Mouse (Mus musculus): ENCODE data around the gene Prss27. TPM values are rescaled to one million over a fixed set of nuclear protein-coding genes. Genes with fewer than 3 reads are reported as not detected.

Prss27 gene
- polyA plus RNA-seq, 1 experiment from 2014 or later = not detected

- no peak overlapping the region for H3K4me3 ChIP-seq (ENCODE audit: control insufficient read depth in 1 of 2, insufficient read depth in 1 of 2, low read depth in 1 of 2, low read length in 2 of 2)
- ATAC-seq (ENCODE audit: insufficient number of reproducible peaks, insufficient read depth, low FRiP score, low read depth) = no peak
- H3K4me2 ChIP-seq (ENCODE audit: low read length) = no peak overlapping the region
- H3K27me3 ChIP-seq (ENCODE audit: control insufficient read depth, insufficient read depth, low read length) = no peaks in the 10 kb centered on the region
- 0 out of 2 replicates have a peak, but pooled peaks cover 3% of the 10 kb centered on the region for H3K9me3 ChIP-seq (ENCODE audit: control insufficient read depth, low read length)
- no peak overlapping the region for H3K9ac ChIP-seq (ENCODE audit: low read length)
- H3K4me1 ChIP-seq (ENCODE audit: control insufficient read depth in 2 of 2, insufficient read depth in 2 of 2, low read length in 2 of 2) = no peaks in the 10 kb centered on the region
- no peaks in the 10 kb centered on the region for H3K36me3 ChIP-seq (ENCODE audit: control insufficient read depth, insufficient read depth, low read length)
- H3K27ac ChIP-seq (replicated peaks in 1 of 2; ENCODE audit: control insufficient read depth in 1 of 2, insufficient read depth in 1 of 2, low read depth in 2 of 2, low read length in 2 of 2) = no peak overlapping the region
- whole genome bisulfite sequencing = 75% methylated on average over 2 of the region's 2 CpGs
Measured at GRCm38 (mm10) chr17:24012921-24013320, 25.0 kb upstream of the Prss27 start.

GRCm38 (mm10) chr17:24014433-24014965 is 23.4 kb upstream of the Prss27 start:
- Histone ChIP-seq H3K9me3 (ENCODE audit: control insufficient read depth, low read length) (no peaks in the 10 kb centered on the region), H3K4me3 (ENCODE audit: control insufficient read depth in 1 of 2, insufficient read depth in 1 of 2, low read depth in 1 of 2, low read length in 2 of 2) (no peak overlapping the region), H3K4me1 (ENCODE audit: control insufficient read depth in 2 of 2, insufficient read depth in 2 of 2, low read length in 2 of 2) (no peaks in the 10 kb centered on the region), H3K4me2 (ENCODE audit: low read length) (no peak overlapping the region), H3K27me3 (ENCODE audit: control insufficient read depth, insufficient read depth, low read length) (no peaks in the 10 kb centered on the region), H3K27ac (replicated peaks in 1 of 2; ENCODE audit: control insufficient read depth in 1 of 2, insufficient read depth in 1 of 2, low read depth in 2 of 2, low read length in 2 of 2) (no peak overlapping the region), H3K36me3 (ENCODE audit: control insufficient read depth, insufficient read depth, low read length) (no peaks in the 10 kb centered on the region), H3K9ac (ENCODE audit: low read length) (no peak overlapping the region)
- WGBS = 81% methylated on average over 5 of the region's 5 CpGs
- ATAC-seq (ENCODE audit: insufficient number of reproducible peaks, insufficient read depth, low FRiP score, low read depth) = no peak

- WGBS = 26% methylated on average over 14 of the region's 14 CpGs
- Histone ChIP-seq H3K27me3 (ENCODE audit: control insufficient read depth, insufficient read depth, low read length) (no peaks in the 10 kb centered on the region), H3K9me3 (ENCODE audit: control insufficient read depth, low read length) (no peaks in the 10 kb centered on the region), H3K36me3 (ENCODE audit: control insufficient read depth, insufficient read depth, low read length) (no peaks in the 10 kb centered on the region), H3K4me2 (ENCODE audit: low read length) (no peak overlapping the region), H3K4me3 (ENCODE audit: control insufficient read depth in 1 of 2, insufficient read depth in 1 of 2, low read depth in 1 of 2, low read length in 2 of 2) (no peak overlapping the region), H3K4me1 (ENCODE audit: control insufficient read depth in 2 of 2, insufficient read depth in 2 of 2, low read length in 2 of 2) (no peaks in the 10 kb centered on the region), H3K27ac (replicated peaks in 1 of 2; ENCODE audit: control insufficient read depth in 1 of 2, insufficient read depth in 1 of 2, low read depth in 2 of 2, low read length in 2 of 2) (no peak overlapping the region), H3K9ac (ENCODE audit: low read length) (no peak overlapping the region)
- no peak for ATAC-seq (ENCODE audit: insufficient number of reproducible peaks, insufficient read depth, low FRiP score, low read depth)
Measured at GRCm38 (mm10) chr17:24015727-24016126, 22.2 kb upstream of the Prss27 start.

GRCm38 (mm10) chr17:24020696-24021095 is 17.2 kb upstream of the Prss27 start:
- Histone ChIP-seq H3K27me3 (ENCODE audit: control insufficient read depth, insufficient read depth, low read length) (no peaks in the 10 kb centered on the region), H3K4me1 (ENCODE audit: control insufficient read depth in 2 of 2, insufficient read depth in 2 of 2, low read length in 2 of 2) (peaks cover 0 to 4% of the 10 kb centered on the region in 2 experiments; a peak in 3 of 4 replicates), H3K36me3 (ENCODE audit: control insufficient read depth, insufficient read depth, low read length) (no peaks in the 10 kb centered on the region), H3K9me3 (ENCODE audit: control insufficient read depth, low read length) (no peaks in the 10 kb centered on the region), H3K9ac (ENCODE audit: low read length) (no peak overlapping the region), H3K4me3 (ENCODE audit: control insufficient read depth in 1 of 2, insufficient read depth in 1 of 2, low read depth in 1 of 2, low read length in 2 of 2) (no peak overlapping the region), H3K4me2 (ENCODE audit: low read length) (no peak overlapping the region), H3K27ac (replicated peaks in 1 of 2; ENCODE audit: control insufficient read depth in 1 of 2, insufficient read depth in 1 of 2, low read depth in 2 of 2, low read length in 2 of 2) (no peak overlapping the region)
- ATAC-seq (ENCODE audit: insufficient number of reproducible peaks, insufficient read depth, low FRiP score, low read depth) = no peak
- 73% methylated on average over 6 of the region's 6 CpGs for WGBS

GRCm38 (mm10) chr17:24021375-24022199 is 16.4 kb upstream of the Prss27 start:
- Histone ChIP-seq H3K27me3 (ENCODE audit: control insufficient read depth, insufficient read depth, low read length) (no peaks in the 10 kb centered on the region), H3K9ac (ENCODE audit: low read length) (no peak overlapping the region), H3K9me3 (ENCODE audit: control insufficient read depth, low read length) (no peaks in the 10 kb centered on the region), H3K4me3 (ENCODE audit: control insufficient read depth in 1 of 2, insufficient read depth in 1 of 2, low read depth in 1 of 2, low read length in 2 of 2) (no peak overlapping the region), H3K36me3 (ENCODE audit: control insufficient read depth, insufficient read depth, low read length) (no peaks in the 10 kb centered on the region), H3K27ac (replicated peaks in 1 of 2; ENCODE audit: control insufficient read depth in 1 of 2, insufficient read depth in 1 of 2, low read depth in 2 of 2, low read length in 2 of 2) (no peak overlapping the region), H3K4me2 (ENCODE audit: low read length) (no peak overlapping the region), H3K4me1 (ENCODE audit: control insufficient read depth in 2 of 2, insufficient read depth in 2 of 2, low read length in 2 of 2) (peaks cover 0 to 4% of the 10 kb centered on the region in 2 experiments; a peak in 3 of 4 replicates)
- ATAC-seq (ENCODE audit: insufficient number of reproducible peaks, insufficient read depth, low FRiP score, low read depth) = peak; percentile 47; the same call in 1 of the 2 replicates
- WGBS = 45% methylated on average over 5 of the region's 5 CpGs

- no peaks in the 10 kb centered on the region; the same call in 1 of the 2 replicates for H3K27me3 ChIP-seq (ENCODE audit: control insufficient read depth, insufficient read depth, low read length)
- no peak for ATAC-seq (ENCODE audit: insufficient number of reproducible peaks, insufficient read depth, low FRiP score, low read depth)
- no peaks in the 10 kb centered on the region for H3K36me3 ChIP-seq (ENCODE audit: control insufficient read depth, insufficient read depth, low read length)
- no peak overlapping the region for H3K27ac ChIP-seq (replicated peaks in 1 of 2; ENCODE audit: control insufficient read depth in 1 of 2, insufficient read depth in 1 of 2, low read depth in 2 of 2, low read length in 2 of 2)
- H3K4me2 ChIP-seq (ENCODE audit: low read length) = no peak overlapping the region
- 74% methylated on average over 7 of the region's 7 CpGs for WGBS
- H3K9ac ChIP-seq (ENCODE audit: low read length) = no peak overlapping the region
- no peak overlapping the region for H3K4me3 ChIP-seq (ENCODE audit: control insufficient read depth in 1 of 2, insufficient read depth in 1 of 2, low read depth in 1 of 2, low read length in 2 of 2)
- no peaks in the 10 kb centered on the region for H3K4me1 ChIP-seq (ENCODE audit: control insufficient read depth in 2 of 2, insufficient read depth in 2 of 2, low read length in 2 of 2)
- no peaks in the 10 kb centered on the region for H3K9me3 ChIP-seq (ENCODE audit: control insufficient read depth, low read length)
Measured at GRCm38 (mm10) chr17:24029477-24029876, 8.5 kb upstream of the Prss27 start.

- no peaks in the 10 kb centered on the region; the same call in 1 of the 2 replicates for H3K27me3 ChIP-seq (ENCODE audit: control insufficient read depth, insufficient read depth, low read length)
- peaks cover 0 to 4% of the 10 kb centered on the region in 2 experiments; a peak in 1 of 4 replicates for H3K4me1 ChIP-seq (ENCODE audit: control insufficient read depth in 2 of 2, insufficient read depth in 2 of 2, low read length in 2 of 2)
- no peak overlapping the region for H3K27ac ChIP-seq (replicated peaks in 1 of 2; ENCODE audit: control insufficient read depth in 1 of 2, insufficient read depth in 1 of 2, low read depth in 2 of 2, low read length in 2 of 2)
- no peak overlapping the region for H3K9ac ChIP-seq (ENCODE audit: low read length)
- H3K36me3 ChIP-seq (ENCODE audit: control insufficient read depth, insufficient read depth, low read length) = no peaks in the 10 kb centered on the region
- H3K9me3 ChIP-seq (ENCODE audit: control insufficient read depth, low read length) = no peaks in the 10 kb centered on the region
- no peak for ATAC-seq (ENCODE audit: insufficient number of reproducible peaks, insufficient read depth, low FRiP score, low read depth)
- H3K4me3 ChIP-seq (ENCODE audit: control insufficient read depth in 1 of 2, insufficient read depth in 1 of 2, low read depth in 1 of 2, low read length in 2 of 2) = no peak overlapping the region
- WGBS = 68% methylated on average over 22 of the region's 22 CpGs
- no peak overlapping the region for H3K4me2 ChIP-seq (ENCODE audit: low read length)
Measured at GRCm38 (mm10) chr17:24030551-24030950, 7.4 kb upstream of the Prss27 start.
